Mouse (Mus musculus) fat pad, adult 2 months (tissue): ENCODE measurements at regions not wholly inside any gene's neighbourhood (a gene's known extent, or its start where the extent isn't known, plus 50 kb on each side); places are given as distances from the start of the nearest gene placed in this dataset.
"Not testable (repeated sequence)": the region's sequence is repeated elsewhere in the genome, so short reads cannot be mapped to it uniquely, and the experiment has no call there.

Experiments used
- DNase-seq: peaks from one replicate; pipeline ENCODE4 v3.0.0-alpha.2; 2011; ENCODE audit warnings: low read depth, low spot score; ENCODE audit errors: extremely low read depth

DNA sequence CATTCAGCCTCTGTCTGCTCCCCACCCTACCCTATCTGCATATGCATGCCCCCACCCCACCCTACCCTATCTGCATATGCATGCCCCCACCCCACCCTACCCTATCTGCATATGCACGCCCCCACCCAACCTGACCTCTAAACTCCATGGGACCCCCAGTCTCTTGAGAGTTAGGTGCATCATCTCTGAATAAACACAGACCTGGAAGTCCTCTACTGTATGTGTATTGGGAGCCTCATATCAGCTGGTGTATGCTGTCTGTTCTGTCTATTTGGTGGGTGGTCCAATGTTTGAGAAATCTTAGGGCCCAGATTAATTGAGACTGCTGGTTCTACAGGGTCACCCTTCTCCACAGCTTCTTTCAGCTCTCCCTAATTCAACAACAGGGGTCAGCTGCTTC lies 109.4 kb upstream of the Tenm4 start:
- not testable (repeated sequence) for DNase-seq

DNA sequence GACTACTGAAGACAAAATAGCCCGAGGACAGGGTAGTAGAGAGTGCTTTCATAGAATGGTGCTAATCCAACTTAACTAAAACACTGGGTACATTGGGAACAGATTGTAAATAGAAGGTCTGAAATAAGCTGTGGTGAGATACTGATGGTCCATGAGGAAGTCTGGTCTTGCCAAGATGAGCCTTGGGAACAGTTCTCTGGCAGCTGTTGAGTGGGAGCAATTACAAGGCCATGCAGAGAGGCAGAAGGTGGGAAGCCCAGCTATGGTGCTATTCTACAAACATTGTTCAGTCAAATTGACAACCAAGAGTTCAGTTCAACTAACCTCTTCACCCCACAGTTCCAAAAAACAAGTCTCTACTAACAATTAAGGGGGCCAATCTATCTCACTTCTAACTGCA lies 92.5 kb upstream of the Tenm4 start:
- no peak for DNase-seq

DNA sequence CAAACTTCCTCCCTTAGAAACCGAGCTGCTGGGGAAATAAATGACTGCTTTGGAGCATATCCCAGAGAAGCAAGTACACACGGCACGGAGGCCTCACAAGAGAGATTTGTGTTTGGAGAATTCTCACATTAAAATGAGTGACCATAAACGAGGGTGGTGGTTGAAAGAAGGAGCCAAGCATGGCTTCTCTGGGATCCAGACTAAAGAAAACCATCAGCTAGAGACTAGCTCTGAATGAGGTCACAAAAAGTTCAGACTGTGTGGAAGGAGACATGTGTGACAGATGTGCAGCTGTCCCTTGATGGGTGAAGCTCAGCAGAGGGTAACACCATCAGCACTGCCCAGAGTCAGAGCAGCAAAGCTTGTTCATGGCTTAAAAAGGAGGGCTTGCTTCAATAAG lies 89.4 kb upstream of the Tenm4 start:
- no peak for DNase-seq

DNA sequence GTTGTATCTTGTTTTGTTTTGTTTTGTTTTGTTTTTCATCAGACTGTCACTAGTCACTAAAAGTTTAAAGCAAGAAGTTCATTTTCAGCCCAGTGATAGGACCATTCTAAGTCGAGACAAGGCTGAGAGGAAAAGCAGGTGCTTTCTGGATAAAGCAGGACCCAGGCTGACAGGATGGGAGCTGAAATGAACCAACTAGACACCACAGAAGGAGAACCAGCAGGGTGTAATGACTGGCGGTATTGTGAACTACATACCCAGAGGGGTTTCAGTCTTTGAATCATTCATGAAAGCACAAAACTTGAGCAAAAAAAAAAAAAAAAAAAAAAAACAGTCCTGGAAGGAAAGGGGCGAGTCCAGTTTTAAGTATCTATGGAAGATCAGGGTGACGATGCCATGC lies 75.9 kb upstream of the Tenm4 start:
- no peak for DNase-seq

DNA sequence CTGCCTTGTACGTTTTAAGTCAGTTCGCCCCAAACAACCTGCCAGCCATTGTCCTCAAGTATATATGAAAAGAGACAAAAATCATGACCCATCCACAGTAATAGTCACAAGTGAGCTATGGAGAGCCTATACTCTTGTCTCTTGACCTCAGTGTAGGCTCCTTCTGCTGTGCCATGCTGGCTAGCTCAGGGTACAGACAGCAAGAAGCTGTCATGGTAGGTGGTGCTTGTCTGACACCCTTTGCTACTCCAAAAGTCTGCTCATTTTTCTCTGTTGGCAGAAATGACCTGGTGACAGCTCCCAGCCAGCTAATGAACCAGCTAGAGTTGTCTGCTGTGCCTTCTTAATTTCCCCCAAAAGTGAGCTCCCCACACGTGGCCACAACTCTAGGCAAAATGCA lies 75.3 kb upstream of the Tenm4 start:
- DNase-seq, result no peak

DNA sequence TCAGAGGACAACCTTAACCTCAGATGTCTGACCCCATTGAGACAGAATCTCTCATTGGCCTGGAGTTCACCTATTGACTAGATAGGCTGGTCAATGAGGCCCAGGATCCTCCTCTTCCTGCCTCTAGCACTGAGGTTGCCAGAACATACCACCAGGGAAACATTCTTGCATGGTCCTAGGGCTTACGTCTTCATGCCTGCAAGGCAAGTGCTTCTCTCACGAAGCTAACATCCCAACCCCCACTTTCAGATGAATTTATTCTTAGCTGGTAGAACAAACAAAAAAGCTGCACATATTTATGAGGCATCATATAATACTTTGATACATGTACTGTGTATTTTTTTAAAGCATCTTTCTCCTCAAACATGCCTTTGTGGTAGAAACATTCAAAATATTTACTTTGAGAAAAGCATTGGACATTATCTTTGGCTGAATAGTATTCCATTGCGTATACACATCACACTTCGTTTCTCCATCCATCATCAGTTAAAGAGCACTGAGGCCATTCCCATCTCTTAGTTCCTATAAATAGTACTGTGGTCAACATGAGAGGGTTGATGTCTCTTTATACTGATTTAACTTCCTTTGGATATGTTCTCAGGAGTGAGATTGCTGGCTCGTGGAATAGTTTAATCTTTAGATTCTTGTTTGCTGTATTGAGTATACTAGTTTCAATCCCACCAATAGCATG lies 72.2 kb upstream of the Tenm4 start:
- no peak for DNase-seq

DNA sequence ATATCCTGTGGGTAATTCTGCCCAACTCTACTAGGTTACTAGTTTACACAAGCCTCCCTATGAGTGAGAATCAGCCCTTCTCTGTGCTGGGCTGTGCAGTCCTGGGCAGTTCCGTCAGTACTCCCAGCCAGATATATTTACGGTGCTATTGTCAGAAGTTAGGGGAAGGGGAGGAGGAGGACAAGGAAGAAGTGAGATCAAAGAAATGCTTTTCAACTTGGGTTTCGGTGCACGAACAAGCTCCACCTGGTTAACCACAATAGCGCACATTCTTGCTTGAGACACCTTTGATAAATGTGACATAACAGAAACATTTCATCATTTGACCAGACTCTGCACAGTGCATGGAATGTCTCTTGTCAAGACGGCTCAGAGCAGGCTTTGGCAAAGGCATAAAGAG lies 68.3 kb upstream of the Tenm4 start:
- DNase-seq, result no peak

DNA sequence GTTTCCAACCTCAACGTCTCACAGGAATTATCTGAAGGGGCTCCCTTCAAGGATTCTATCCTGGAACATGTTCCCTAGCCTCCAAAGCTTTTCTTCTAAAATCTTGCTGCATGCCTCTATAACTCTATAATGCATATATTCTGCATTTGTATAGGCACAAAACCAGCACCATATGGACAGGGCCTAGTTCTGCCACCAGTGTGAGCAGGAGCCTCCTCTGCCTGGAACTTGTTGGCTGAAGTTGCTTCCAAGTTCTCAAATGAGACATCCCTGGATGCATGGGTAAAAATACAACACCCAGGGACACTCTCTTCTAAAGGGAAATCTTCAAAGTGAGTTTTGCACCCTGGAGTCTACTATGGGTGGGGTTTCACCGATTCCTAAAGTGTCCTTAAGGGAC lies 62.3 kb upstream of the Tenm4 start:
- no peak for DNase-seq

DNA sequence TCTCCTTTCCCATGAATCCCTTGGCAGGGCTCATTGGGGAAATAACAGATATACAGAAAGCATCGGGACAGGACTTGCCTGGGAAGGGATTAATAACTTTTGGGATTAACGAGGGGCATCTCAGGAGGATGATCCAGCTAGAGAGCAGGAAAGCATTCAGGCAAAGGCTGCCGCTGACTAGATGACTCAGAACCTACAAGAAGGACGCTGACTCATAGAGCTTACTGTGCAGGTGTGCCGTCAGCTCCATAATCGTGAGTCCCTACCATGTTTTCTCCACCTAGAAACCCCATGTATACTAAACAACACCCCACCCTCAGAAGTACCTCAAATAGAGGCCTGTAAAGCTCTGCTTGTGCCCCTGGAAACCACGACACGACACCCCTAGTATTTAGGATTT lies 50.9 kb upstream of the Tenm4 start:
- no peak for DNase-seq
